Mouse (Mus musculus): ENCODE results near the gene Nmi. TPM values are rescaled to one million over a fixed set of nuclear protein-coding genes. Genes with fewer than 3 reads are reported as not detected.

Gene Nmi
- total RNA-seq, 2 experiments from 2014 or later: 5.8 to 6.3 TPM

- no peak for DNase-seq
- intact Hi-C loops (cut with DNase I): no loop called here
Observed at GRCm38 (mm10) chr2:51948105-51948830, 25.0 kb downstream of the Nmi start.

GRCm38 (mm10) chr2:51945812-51946211 is 27.5 kb downstream of the Nmi start:
- intact Hi-C loops (cut with DNase I): no loop called here
- no peak for DNase-seq

- no peak for DNase-seq
- intact Hi-C loops (cut with DNase I): no loop called here
Observed at GRCm38 (mm10) chr2:51941832-51942231, 31.5 kb downstream of the Nmi start.

- no peak for DNase-seq
- intact Hi-C loops (cut with DNase I): loop anchor here (5.0 kb wide), 1 partner anchor 134 kb away; the partner anchor contains the start of gene Rif1
Observed at GRCm38 (mm10) chr2:51938750-51939149, 34.5 kb downstream of the Nmi start.

DNA sequence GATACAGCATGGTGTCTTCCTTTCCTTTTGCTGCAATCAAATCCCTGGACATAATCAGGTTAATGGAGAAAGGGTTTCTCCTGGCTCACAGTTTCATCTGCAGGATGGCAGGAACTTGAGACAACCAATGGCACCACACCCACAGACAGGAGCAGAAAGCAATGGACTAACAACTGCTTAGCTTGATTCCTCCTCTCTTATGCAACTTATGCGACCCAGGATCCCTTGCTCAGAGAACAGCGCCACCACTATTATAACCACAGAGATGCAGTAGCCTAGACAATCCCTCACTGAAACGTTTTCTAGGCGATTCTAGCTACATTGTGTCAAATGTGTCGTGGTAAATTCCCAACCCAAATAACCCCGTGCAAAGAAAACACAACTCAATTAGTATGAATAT is 36.3 kb downstream of the Nmi start:
- intact Hi-C loops (cut with DNase I): loop anchor here (5.0 kb wide), 1 partner anchor 135 kb away; the partner anchor contains the start of gene Rif1
- no peak for DNase-seq

DNA sequence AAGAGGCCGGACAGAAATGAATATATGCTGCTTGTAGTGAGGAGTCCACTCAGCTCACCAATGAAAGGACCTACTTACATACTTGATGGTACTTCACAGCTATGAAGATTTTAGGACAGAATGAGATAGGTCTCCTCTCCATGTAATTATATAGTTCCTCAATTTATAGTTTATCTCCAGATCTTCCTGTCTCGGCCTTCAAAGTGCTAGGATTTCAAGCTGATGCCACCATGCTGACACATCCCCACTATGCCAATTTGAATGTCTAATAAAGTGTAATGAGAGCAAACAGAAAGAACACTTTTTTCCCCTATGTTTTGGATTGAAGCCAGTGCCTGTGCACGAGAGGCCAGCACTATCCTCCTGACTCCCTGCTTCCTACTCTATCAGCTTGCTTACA is 36.7 kb downstream of the Nmi start:
- DNase-seq: no peak
- intact Hi-C loops (cut with DNase I): loop anchor here (5.0 kb wide), 1 partner anchor 136 kb away; the partner anchor contains the start of gene Rif1

GRCm38 (mm10) chr2:51935921-51936320 is 37.4 kb downstream of the Nmi start:
- intact Hi-C loops (cut with DNase I): loop anchor here (5.0 kb wide), 1 partner anchor 136 kb away; the partner anchor contains the start of gene Rif1
- DNase-seq: no peak

- DNase-seq: peak; percentile 73 to 78
- intact Hi-C loops (cut with DNase I): loop anchor here (5.0 kb wide), 2 partner anchors 38 to 138 kb away; partner anchors contain the start of genes Nmi and Rif1
Observed at GRCm38 (mm10) chr2:51934574-51935334, 38.5 kb downstream of the Nmi start, which contains the start of gene Rbm43. TSS of gene Rbm43 (minus strand) at chr2:51935163.

- no peak for DNase-seq
- intact Hi-C loops (cut with DNase I): loop anchor here (5.0 kb wide), 1 partner anchor 39 kb away; the partner anchor contains the start of gene Nmi
Observed at GRCm38 (mm10) chr2:51933341-51934134, 39.8 kb downstream of the Nmi start.

- no peak for DNase-seq
- intact Hi-C loops (cut with DNase I): loop anchor here (5.0 kb wide), 1 partner anchor 41 kb away; the partner anchor contains the start of gene Nmi
Observed at GRCm38 (mm10) chr2:51931241-51931640, 42.1 kb downstream of the Nmi start.

- intact Hi-C loops (cut with DNase I): loop anchor here (2.0 to 10.0 kb wide), 3 partner anchors 770 to 1608 kb away; partner anchors contain the start of gene Rnd3
- peak; percentile 68 to 81 for DNase-seq
Observed at GRCm38 (mm10) chr2:51914944-51915680, 58.2 kb downstream of the Nmi start.

DNA sequence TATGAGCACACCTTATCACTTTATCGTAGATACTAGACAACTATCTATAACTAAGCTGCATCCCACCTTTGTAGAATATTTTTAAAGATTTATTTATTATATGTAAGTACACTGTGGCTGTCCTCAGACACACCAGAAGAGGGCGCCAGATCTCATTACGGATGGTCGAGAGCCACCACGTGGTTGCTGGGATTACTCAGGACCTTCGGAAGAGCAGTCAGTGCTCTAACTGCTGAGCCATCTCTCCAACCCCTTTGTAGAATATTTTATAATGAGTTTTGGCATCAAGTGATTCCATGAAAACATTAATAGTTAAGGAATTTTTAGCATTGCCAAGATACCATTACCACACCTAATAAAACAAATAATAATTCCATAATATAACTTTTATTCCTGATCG is 58.8 kb downstream of the Nmi start:
- intact Hi-C loops (cut with DNase I): loop anchor here (2.0 to 10.0 kb wide), 3 partner anchors 770 to 1608 kb away; partner anchors contain the start of gene Rnd3
- no peak for DNase-seq

DNA sequence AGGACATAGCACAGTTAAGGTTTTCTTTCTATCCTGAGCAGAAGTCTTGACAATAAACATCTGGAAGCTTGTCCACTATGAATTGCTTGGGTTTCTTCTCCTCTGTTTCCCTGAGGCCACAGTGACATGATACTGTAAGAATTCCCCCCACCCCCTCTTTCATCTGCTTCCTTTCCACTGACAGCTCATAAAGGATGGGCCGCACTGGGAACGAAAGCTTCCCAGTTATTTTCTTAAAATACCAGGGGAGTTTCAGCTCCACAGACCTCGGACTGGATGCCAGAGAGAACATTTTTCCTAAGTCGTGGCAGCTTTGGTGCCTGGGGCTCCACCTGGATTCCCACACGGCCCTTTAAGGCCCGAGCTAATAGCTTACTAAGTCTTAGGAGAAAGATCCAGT is 60.6 kb downstream of the Nmi start:
- DNase-seq: peak in 1 of 2 experiments; percentile 11
- intact Hi-C loops (cut with DNase I): loop anchor here (10.0 kb wide), 2 partner anchors 768 to 1318 kb away; partner anchors contain the start of gene Rnd3

GRCm38 (mm10) chr2:51911864-51912263 is 61.4 kb downstream of the Nmi start:
- intact Hi-C loops (cut with DNase I): loop anchor here (10.0 kb wide), 2 partner anchors 767 to 1317 kb away; partner anchors contain the start of gene Rnd3

DNA sequence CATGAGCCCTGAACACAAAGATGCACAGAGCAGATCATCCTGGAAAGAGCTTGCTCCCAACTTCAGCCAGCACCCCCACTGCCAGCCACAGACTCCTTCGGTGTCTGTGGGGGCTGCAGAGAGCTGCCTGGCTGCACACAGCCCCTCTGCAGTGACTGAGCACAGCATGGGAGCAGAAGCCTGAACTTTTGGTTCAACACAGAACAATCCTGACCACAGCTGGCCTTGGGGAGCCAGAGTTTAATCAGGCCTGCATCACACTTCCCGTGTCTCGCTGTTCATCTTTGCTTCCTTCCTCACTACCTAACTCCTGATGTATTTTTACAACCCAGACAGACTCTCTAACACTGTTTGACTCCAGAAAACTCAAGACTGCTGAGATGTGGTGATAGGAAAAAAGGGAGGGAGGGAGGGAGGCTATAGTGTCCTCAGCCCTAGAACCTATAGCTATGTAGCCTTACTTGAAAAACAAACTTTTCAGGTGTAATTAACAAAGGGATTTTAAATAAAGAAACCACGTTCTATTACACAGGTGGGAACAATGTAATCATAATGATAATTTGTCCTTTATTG is 65.7 kb downstream of the Nmi start:
- intact Hi-C loops (cut with DNase I): no loop called here
- no peak for DNase-seq

More at GRCm38 (mm10) chr2:51911864-51912263, 61.4 kb downstream of the Nmi start:
- DNase-seq: no peak

DNA sequence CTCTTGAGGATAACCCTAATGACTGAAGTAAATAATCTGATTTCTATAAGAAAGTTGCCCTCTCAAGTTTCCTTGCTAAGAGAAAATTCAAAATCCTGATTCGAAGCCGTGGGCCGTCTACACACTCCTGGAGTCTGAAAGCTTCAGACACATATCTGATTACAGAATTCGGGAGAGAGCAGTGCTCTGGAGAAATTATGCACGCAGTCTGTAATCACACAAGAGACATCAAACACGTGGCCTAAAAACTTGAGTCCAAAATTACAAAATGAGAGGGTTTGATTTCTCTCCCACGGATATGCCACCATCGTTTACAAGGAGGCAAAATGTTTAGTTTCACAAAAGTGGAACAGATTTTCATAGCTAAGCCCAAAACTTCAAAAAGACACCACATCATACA is 67.7 kb downstream of the Nmi start:
- DNase-seq: no peak
- intact Hi-C loops (cut with DNase I): no loop called here
